Mouse (Mus musculus): Measurements from ENCODE around the gene St7.

DNA sequence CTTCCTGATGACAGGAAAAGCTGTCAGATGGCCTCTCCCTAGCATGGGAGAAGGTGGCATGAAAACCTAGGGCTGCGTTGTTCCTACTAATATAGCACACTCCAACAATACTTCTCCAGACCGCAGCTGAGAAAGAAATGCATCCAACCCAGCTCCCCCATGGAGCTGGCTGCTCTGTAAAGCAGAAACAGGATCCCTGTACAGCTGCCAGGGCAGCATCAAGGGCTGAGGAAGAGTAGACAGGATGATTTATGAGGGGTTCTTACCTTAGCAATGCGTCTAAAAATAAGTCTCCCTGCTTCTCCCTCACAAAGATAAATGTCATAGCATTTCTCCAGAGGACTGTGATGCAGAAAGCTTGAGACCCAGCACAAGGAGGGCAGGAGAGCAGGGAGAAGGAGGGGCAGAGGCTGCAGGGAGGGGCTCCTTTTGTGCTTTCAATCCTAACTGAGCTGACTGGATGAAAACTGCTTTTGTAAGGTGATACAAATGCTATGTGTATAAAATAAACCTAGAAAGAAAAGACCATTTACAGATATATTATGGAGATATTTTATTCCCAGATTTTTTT, 124.2 kb downstream of the St7 start:
- no peak for TF ChIP-seq POLR2A (IDR thresholded peaks at IDR 0.05; ENCODE audit: borderline replicate concordance, insufficient read depth, low read length)
- TF ChIP-seq CTCF (IDR thresholded peaks at IDR 0.05; ENCODE audit: borderline replicate concordance, insufficient read depth, low read depth, low read length): no peak
